Mouse (Mus musculus) urinary bladder, adult 2 months (tissue): ENCODE data around the gene Zfp992. TPM values are rescaled to one million over a fixed set of nuclear protein-coding genes. Genes with fewer than 3 reads are reported as not detected.
"Not testable (repeated sequence)": the region's sequence is repeated elsewhere in the genome, so short reads cannot be mapped to it uniquely, and the experiment has no call there.

Experiments used
- DNase-seq: peaks from one replicate; pipeline ENCODE4 v3.0.0; 2022; ENCODE audit warnings: low spot score
- polyA plus RNA-seq: library from polyadenylated mRNA; depleted of rRNA; stranded (reverse); fragments of >200 nt; gene quantifications from 2 replicates; pipeline ENCODE4 v1.2.3, GENCODE M21; 2012

The Zfp992 gene
- polyA plus RNA-seq, 1 experiment: 3.6 TPM

DNA sequence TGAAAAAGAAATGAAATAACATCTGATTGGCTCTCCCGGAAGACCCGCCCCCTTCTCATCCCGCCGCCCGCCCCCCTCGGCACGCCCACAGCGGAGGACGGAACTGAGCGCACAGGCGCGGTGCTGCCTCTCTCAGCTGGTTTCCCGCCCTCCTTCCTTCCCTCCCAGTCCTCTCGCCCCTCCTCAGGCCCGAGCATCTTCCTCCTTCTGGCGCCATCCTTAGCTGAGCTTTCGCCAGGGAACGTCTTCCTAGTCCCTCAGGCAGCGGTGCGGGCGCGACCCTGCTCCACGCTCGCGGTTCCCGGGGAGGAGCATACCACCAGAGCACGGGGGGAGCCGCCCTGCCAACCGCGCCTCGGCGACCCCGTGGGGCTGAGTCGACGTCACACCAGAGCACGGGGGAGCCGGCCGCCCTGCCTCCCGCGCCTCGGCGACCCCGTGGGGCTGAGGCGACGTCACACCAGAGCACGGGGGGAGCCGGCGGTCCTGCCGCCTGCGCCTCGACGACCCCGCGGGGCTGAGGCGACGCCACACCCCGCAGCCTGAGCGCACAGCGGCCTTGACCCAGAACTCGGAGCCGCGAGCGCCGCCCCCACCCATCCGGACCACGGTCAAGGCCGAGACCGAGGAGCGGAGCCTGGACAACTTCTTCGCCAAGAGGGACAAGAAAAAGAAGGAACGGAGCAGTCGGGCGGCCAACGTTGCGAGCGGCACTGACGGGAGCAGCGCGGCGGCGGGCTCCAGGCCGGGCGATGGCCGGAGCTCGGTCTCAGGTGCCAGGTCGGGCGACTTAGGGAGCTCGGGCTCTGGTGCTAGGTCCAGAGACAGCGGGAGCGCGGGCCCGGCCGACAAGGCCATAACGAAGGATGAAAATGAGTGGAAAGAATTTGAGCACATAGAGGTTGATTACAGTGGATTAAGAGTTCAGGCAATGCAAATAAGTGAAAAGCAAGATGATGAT lies 26.2 kb downstream of the Zfp992 start:
- not testable (repeated sequence) for DNase-seq

DNA sequence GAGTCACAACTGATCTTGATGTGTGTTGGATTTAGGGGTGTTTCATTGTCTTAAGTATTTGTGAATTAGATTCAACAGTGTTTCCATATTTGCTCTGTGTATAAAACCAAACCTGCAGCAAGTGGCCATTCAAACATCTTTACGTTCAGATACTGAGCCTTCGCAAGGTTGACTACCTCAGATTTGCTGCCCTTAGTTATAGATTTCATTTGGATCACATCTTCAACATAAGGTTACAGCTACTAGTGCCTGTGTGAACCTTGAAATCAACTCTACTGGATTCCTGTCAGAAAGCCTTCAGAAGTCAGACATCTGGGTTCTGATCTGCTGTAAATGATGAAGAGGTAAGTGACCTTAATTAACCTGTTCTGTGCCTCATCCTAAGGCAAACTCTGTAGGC lies 27.4 kb downstream of the Zfp992 start:
- DNase-seq: not testable (repeated sequence)

DNA sequence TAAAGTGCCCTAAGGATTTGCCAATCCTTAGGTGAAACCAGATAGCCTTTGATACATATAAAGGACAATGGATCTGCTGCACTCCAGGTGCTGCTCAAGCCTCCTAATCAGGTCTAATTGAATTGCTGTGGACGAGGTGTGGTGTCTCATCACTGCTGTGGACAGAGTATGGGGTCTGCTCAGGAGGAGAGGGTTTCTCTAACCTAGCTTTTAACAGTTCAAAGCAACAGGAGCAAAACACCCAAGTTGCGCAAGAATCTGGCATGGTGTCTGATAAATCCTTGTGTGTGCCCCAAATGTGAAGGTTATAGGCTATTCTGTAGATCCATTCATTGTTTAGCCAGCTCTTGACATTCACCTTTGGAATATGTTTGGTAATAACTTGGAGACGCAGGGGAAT lies 28.1 kb downstream of the Zfp992 start:
- not testable (repeated sequence) for DNase-seq

DNA sequence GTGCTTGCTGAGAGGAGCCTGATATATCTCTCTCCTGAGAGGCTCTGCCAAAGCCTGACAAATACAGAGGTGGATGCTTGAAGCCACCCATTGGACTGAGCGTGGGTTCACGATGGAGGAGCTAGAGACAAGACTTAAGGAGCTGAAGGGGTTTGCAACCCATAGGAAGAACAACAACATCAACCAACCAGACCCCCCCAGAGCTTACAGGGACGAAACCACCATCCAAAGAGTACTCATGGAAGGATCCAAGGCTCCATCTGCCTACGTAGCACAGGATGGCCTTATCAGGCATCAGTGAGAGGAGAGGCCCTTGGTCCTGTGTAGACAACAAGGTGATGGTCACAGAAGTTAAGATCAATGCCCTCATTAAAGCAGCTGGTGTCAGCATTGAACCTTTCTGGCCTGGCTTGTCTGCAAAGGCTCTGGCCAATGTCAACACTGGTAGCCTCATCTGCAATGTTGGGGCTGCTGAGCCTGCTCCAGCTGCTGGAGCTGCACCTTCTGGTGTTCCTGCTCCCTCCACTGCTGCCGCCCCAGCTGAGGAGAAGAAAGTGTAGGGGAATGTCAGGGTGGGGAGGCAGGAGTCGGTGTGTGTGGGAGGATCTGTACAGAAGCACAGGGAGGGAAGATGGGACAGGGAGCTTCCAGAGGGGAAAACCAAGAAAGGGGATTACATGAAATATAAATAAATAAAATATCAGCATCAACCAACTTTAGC lies 31.7 kb downstream of the Zfp992 start:
- DNase-seq: not testable (repeated sequence)

DNA sequence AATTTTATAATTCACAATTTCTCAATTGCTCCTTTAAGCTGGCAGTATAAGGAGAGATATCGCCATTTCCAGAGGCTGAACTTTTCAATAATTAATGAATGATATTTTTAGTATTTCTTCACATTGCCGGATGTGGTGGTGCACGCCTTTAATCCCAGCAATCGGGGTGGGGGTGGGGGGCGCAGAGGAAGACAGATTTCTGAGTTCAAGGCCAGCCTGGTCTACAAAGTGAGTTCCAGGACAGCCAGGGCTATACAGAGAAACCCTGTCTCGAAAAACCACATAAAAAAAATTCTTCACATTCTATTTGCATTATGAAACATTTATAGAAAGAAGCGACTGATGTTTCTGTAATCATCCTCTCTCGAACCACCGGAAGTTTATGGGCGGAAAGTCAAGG lies 33.7 kb downstream of the Zfp992 start:
- not testable (repeated sequence) for DNase-seq

DNA sequence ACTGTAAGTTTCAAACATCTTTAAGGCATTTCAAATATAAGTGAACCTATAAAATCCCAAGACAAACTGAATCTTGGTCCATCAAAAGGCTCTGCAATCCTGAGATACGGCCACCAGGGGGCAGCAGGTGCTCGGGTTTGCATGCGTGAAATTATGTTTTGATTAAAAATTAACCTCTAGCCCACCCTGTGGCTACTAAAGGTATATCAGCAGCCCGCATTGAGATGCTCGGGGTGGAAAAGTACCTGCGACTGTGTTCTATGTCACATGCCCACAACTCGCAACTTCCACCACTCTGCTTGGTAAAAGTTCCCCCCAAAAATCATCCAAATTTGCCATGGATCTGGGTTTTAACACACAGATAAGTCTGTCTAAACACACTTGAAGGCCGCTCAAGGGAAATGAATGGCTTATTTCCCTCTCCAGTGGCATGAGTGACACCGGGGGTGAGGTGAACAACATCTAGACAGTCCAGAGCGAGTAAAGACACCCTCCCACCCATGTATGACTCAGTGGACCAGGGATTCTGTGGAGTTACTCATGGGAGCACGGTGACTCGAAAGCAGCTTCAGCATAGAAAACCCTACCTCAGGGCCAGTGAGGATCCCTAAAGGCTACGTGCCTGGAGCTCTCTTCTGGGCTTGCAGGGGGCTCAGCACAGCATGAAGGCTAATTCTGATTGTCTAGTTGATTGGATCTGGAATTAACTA lies 34.9 kb downstream of the Zfp992 start:
- DNase-seq: not testable (repeated sequence)

DNA sequence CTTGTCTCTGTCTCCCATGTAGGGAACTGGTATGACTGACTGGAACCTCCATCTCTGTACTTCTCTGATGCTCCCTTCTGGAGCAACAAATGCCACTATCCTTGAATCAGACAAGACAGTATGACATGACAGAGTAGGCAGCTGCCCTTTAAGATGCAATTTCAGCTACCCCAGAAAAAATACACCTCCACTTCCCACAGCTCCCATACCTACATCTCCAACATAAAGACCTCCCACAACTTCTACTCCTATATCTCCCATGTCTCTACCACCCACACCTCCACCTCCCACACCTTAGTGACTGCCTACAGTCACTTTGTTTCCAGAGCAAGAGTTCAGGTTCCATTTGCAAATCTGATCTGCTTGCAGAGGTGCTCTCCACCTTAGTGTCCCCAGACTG lies 35.9 kb downstream of the Zfp992 start:
- DNase-seq: not testable (repeated sequence)

DNA sequence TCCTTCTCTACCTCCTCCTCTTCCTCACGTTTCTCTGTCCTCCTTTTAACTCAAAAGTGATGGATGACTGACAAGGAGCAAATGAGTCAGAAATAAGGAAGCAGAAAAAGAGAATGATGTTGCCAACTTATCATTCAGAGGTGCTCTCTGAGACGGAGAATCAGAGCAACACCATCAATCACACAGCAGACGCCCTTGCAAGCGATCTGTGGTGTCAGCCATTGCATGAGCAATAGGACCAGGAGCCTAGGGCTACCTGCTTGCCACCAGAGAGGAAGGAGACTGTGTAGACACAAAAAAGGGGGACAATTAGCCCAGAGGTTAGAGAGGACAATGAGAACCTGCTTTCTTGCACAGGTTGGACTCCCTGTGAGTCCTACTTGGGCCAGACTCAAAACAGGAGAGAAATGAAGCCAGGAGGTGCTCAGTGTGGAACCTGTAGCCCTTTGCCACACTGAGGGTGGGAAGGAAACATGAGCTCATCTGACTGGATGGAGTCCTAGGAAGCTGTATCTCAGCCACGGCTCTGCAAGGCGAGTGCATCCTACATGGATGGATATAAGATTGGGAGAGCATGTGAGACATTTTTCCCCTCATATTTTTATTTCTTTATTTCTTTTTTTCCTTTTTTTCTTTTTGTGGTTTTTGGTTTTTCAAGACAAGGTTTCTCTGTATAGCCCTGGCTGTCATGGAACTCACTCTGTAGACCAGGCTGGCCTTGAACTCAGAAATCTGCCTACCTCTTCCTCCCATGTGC lies 36.5 kb downstream of the Zfp992 start:
- DNase-seq: not testable (repeated sequence)

DNA sequence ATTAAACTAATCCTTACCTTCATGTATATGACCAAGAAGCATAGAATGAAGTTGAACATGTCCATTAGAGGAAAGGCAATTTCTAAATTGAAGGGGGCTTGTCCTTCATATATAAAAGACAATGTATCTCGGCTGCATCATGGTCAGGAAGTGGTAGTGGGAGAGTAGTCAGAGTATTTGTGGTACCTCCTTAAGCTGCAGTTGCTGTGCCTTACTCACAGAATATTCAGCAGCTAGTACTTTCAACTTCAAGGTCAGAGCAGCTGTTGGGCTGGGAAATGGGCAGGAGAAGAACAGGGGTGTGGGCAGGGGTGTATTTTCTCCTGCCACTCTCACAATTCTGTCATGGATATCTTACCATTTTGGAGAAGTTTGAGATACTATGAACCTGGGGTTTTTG lies 37.9 kb downstream of the Zfp992 start:
- DNase-seq: not testable (repeated sequence)

DNA sequence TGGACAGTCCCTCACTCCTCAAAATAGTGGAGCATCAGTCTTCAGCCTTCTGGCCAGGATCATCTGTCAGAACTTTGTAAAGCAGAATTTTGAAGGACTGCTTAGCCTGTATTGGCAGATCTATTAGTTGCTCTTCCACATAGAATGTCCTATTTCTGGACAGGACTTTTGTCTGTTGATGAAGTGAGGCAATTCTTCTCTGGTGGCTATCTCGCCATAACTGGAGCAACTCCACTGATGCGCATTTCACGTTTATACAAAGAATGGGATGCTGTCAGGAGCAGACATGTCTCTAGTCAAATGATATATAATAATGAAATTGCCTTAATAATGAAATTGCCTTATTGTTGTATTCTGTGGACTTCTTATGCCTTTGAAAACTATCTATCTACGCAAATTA lies 40.4 kb downstream of the Zfp992 start:
- DNase-seq: not testable (repeated sequence)

DNA sequence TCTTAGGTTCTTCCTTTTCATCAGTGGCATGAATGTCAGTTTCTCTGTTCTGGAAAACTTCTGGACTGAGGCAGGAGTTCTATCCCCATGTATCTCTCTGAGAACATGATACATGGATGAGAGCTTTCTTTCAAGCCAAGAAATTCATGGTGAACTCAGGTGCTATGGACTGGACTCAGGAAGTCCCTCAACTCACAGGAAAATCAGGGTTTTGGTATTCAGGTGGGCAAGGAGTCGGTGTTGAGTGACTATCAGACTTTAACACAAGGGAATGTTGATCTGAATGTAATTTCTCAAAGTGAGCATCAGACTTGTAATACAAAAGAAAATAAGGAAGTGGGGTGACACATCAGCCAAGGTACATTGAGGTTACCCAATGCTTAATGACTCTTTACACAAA lies 43.2 kb downstream of the Zfp992 start:
- DNase-seq: not testable (repeated sequence)

DNA sequence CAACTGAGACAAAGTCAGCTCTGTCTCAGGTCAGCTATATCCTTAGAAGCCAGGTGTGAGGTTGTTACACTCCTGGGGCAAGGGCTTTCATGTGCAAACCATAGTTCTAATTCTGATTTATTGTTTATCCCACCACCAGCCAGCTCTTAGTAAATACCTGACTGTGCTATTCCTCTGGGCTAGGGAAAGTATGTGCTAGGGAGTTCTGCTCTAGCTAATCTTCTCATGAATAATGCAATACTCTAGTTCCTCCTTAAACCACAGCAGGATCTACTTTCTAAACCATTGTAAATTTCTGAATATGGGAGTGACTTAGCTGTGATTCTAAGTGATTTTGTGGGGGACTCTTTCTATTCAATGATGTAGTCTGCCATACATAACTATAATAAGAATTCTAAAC lies 43.6 kb downstream of the Zfp992 start:
- DNase-seq: no peak

DNA sequence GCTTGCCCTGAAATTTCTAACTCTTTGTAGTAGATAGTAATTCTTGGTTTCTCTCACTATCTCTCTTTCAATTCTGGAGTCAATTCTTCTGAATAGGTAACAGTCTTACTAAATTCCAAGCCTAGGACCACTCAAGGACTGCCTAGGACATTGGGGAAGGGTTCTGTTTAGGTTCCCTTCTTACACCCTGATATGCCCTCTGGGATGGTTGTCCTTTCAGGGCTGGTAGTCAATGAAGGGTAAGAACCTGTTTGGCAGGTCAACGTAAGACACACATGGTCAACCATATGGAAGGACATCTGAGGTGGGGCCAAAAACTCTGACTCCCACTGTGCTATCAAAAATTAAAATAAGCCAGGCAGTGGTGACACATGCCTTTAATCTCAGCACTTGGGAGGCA lies 44.0 kb downstream of the Zfp992 start:
- no peak for DNase-seq

DNA sequence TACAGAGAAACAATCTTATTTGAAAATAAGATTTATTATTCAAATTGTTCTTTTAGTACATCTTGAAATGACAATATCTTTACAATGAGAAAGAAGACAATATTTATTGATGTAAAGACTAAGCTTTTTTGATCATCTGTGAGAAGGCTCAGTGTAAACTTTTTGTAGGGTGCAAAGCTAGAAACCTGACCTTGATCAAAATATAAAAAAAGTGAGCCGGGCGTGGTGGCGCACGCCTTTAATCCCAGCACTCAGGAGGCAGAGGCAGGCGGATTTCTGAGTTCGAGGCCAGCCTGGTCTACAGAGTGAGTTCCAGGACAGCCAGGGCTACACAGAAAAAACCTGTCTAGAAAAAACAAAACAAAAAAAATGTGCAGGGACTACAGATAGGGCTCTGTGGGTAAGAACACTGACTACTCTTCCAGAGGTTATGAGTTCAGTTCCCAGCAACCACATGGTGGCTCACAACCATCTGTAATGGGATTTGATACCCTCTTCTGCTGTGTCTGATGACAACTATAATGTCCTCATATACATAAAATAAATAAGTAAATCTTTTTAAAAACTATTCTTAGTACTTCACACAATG lies 44.6 kb downstream of the Zfp992 start:
- not testable (repeated sequence) for DNase-seq

DNA sequence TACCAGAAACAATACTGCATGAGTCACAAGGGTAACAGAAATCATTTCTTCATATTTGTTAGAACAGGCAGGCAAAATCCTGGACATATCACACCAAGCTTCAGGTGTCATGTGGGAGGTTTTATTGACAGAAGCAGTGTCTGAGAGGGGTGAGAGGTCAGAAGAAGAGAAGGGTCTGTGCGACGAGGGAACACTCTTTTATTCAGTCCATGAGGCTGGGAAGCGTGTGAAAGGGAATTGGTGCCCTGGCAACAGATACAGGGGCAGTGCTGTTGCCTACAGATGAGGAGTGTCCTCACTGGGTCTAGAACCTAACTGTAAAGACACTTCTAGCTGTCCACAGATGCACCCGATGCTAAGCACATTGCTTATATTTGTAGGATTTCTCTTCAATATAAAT lies 46.2 kb downstream of the Zfp992 start:
- DNase-seq: no peak

DNA sequence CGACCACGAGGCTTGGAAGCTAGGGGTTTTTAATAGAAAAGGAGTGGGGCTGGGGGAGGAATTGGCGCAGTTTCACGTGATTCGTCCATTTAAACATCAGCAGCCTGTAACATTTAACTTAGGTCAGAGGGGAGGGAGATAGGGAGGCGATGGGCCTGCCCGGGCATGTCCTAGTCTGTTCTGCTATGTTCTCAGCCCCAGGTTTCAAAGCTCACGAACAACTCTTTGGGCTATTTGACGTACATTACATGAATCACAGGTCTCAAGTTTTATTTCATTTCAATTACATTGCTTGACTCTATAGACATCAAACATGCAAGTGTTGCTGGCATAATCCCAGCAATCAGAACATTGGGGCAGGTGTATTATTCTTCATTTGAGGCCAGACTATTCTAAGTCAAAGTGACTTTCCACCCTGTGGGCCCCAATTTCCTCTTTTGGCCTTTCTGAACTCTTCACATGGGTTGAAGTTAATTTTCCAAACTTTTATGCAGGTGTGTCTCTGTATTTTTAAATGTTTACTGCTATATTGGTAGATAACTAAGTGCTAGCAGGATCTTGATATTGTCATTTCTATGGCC lies 49.0 kb downstream of the Zfp992 start:
- not testable (repeated sequence) for DNase-seq

DNA sequence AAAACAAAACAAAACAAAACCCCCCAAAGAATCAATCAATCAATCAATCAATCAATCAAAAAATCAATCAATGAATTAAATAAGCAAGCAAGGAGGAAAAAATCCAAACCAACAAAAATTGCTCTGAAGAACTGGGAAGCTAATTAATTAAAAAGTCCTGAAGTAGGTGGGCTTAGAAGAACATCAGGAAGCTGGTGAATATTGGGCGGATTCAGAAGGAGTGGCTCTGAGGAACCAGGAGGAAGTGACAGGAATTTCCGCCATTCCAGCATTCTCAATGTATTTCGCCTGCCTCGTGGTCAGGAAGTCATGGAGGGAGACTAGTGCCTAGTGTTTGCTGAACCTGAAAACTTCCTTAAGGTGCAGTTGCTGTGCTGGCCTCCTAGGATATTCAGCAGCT lies 52.9 kb downstream of the Zfp992 start, which contains the start of gene Zfp981:
Gene Zfp981 (plus strand): TSS at position 301 of the 400 bp plus-strand sequence.
- not testable (repeated sequence) for DNase-seq

DNA sequence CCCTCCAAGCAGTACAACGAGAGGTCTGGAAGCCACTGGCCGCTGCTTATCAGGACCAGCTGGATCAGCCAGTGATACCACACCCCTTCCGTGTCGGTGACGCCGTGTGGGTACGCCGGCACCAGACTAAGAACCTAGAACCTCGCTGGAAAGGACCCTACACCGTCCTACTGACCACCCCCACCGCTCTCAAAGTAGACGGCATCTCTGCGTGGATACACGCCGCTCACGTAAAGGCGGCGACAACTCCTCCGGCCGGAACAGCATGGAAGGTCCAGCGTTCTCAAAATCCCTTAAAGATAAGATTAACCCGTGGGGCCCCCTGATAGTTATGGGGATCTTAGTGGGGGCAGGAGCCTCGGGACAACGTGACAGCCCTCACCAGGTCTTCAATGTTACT lies 60.2 kb downstream of the Zfp992 start:
- DNase-seq: not testable (repeated sequence)

DNA sequence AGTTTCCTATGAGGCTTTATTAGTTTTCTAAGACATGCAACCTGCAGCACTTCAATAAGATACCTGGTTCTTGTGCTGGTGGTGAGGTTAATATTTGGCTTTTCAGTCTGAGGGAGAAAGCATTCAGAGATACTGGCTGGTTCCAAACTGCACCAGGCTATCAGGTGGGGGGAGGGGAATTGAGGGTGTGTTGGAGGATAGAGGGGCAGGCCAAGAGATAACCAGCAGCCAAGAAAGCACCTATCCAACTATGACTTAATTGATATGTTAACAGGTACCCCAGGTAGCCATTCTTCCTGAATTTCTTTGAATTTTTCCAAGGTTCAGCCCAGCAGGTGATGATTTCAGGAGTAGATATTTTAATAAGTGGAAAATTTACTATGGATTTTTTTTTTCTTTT lies 63.0 kb downstream of the Zfp992 start:
- not testable (repeated sequence) for DNase-seq

DNA sequence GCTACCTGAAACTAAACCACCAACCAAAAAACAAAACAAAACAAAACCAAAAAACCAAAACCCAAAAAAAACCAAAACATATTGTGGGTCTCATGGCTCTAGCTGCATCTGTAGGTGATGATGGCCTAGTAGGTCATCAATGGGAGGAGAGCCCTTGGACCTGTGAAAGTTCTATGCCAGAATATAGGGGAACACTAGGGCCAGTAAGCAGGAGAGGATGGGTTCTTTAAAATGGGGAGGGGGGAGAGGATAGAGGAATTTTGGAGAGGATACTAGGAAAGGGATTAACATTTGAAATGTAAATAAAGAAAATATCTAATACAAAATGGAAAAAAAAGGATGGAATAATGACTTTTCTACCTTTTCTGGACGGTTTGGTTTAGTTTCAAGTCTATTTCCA lies 67.7 kb downstream of the Zfp992 start:
- DNase-seq: no peak
